Mouse (Mus musculus) stomach, postnatal 0 days (tissue): Measurements from ENCODE around the gene Pck1. TPM values are rescaled to one million over a fixed set of nuclear protein-coding genes. Genes with fewer than 3 reads are reported as not detected.
"Not testable (repeated sequence)": the region's sequence is repeated elsewhere in the genome, so short reads cannot be mapped to it uniquely, and the experiment has no call there.

ENCODE experiments used
- ATAC-seq: fragments of 200-750 bp; cut with Nextera tagmentation; 2 replicates; pipeline ENCODE4 v1.8.0; 2017; ENCODE audit not compliant: low FRiP score, low TSS enrichment
- DNase-seq: peaks from one replicate; pipeline ENCODE4 v3.0.0-alpha.2; 2016; ENCODE audit warnings: low spot score
- H3K27ac ChIP-seq: fragments of 300-500 bp; sonication (generic); replicated peaks from 2 replicates; pipeline ENCODE4 v1.5.1; 2014; ENCODE audit warnings: mild to moderate bottlenecking, control low read depth
- H3K27me3 ChIP-seq: fragments of 300-500 bp; sonication (generic); 2 replicates; pipeline ENCODE4 v1.6.1; 2014; ENCODE audit warnings: low read length; ENCODE audit not compliant: control insufficient read depth, insufficient read depth
- H3K36me3 ChIP-seq: fragments of 300-500 bp; sonication (generic); 2 replicates; pipeline ENCODE4 v1.6.1; 2014; ENCODE audit warnings: low read length, mixed read lengths; ENCODE audit not compliant: control insufficient read depth, insufficient read depth
- H3K4me1 ChIP-seq: fragments of 300-500 bp; sonication (generic); replicated peaks from 2 replicates; pipeline ENCODE4 v1.6.1; 2014; ENCODE audit warnings: antibody characterized with exemption; ENCODE audit not compliant: control insufficient read depth, insufficient read depth
- H3K4me2 ChIP-seq: fragments of 300-500 bp; sonication (generic); replicated peaks from 2 replicates; pipeline ENCODE4 v1.6.1; 2014; ENCODE audit warnings: low read depth, mild to moderate bottlenecking, control low read depth, moderate library complexity
- H3K4me3 ChIP-seq: fragments of 300-500 bp; sonication (generic); 2 replicates; pipeline ENCODE4 v1.5.1; 2014; ENCODE audit warnings: low read depth, low read length, control low read depth
- H3K9ac ChIP-seq: fragments of 300-500 bp; sonication (generic); 2 replicates; pipeline ENCODE4 v1.6.1; 2014; ENCODE audit warnings: mild to moderate bottlenecking, low read length, control low read depth, mixed read lengths
- H3K9me3 ChIP-seq: fragments of 300-500 bp; sonication (generic); 2 replicates; pipeline ENCODE4 v1.6.1; 2016; ENCODE audit warnings: low read length; ENCODE audit not compliant: control insufficient read depth
- CTCF ChIP-seq: IDR thresholded peaks from 2 replicates; pipeline ENCODE4 v1.5.1; 2016; ENCODE audit warnings: antibody characterized with exemption, low read depth, mild to moderate bottlenecking, moderate library complexity
- EP300 ChIP-seq: optimal IDR thresholded peaks from 2 replicates; pipeline ENCODE3; 2016; ENCODE audit warnings: antibody characterized with exemption
- WGBS: fragments of 180-500 bp; shearing (Covaris S2); extraction: QIAGEN DNeasy Blood & Tissue Kit; methylation state at CpG from one replicate; pipeline ENCODE4 v1.1.7; 2014; 5-methylcytosine and 5-hydroxymethylcytosine counted together
- polyA plus RNA-seq: library from polyadenylated mRNA; unstranded; fragments of >200 nt; fragmentation: Nextera tagmentation; extraction: Ambion mirVana; gene quantifications from 2 replicates; pipeline ENCODE4 v1.2.1, GENCODE M21; 2015

Gene Pck1
- polyA plus RNA-seq, 1 experiment from 2014 or later: 0.59 TPM

DNA sequence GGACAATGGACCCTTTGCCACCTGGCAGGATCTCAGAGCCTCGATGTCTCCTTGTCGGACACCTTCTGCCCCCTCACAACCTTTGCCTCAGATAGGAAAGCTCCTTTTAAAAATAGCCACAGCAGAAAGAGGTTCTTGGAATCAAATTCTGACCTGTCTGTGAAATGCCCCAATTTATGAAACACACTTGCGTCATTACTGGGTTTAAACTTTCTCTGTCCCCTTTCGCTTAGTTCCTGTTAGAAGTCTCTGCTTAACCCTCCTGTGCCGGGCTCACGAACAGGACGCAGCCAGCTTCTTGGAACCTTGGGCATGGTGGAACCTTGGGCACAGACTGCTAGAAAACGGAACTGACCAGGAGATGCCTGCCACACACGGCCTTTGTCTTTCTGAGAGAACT, 42.3 kb upstream of the Pck1 start:
- Histone ChIP-seq H3K27ac (no peak overlapping the region), H3K36me3 (no peaks in the 10 kb centered on the region), H3K27me3 (no peaks in the 10 kb centered on the region), H3K4me2 (no peak overlapping the region), H3K4me3 (no peak overlapping the region), H3K4me1 (no peaks in the 10 kb centered on the region), H3K9me3 (no peaks in the 10 kb centered on the region), H3K9ac (no peak overlapping the region)
- ATAC-seq: no peak
- 89% methylated on average over 9 of the region's 9 CpGs for WGBS
- no peak for TF ChIP-seq EP300
- no peak for TF ChIP-seq CTCF
- DNase-seq: no peak

DNA sequence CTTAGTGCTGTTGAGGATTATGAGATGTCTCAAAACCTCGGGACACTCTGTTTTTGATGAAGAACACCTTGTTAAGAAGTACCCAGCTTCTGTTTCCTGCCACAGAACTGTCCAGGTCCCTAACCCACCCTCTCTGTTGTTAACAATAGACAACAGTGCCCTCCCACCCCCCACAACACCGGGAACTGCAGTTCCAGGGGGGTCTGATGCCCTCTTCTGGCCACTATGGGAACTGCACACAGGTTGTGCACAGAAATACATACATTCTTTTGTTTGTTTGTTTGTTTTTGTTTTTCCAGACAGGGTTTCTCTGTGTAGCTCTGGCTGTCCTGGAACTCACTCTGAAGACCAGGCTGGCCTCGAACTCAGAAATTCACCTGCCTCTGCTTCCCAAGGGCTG, 39.1 kb upstream of the Pck1 start:
- not testable (repeated sequence) for H3K4me2 ChIP-seq, H3K9me3 ChIP-seq, DNase-seq, ATAC-seq, H3K27me3 ChIP-seq, H3K27ac ChIP-seq, H3K9ac ChIP-seq, H3K36me3 ChIP-seq, H3K4me1 ChIP-seq, H3K4me3 ChIP-seq
- WGBS: 64% methylated on average over 3 of the region's 3 CpGs
- TF ChIP-seq CTCF: peak; percentile 40

GRCm38 (mm10) chr2:173119023-173119944, 33.6 kb upstream of the Pck1 start, which contains the start of gene Ctcfl:
Ctcfl (minus strand) TSS chr2:173119525.
- ATAC-seq: 0 out of 2 replicates have a peak, but pooled peaks have one; percentile 21
- H3K4me2 ChIP-seq: no peak within 1 kb of the TSS
- WGBS: 85% methylated on average over 35 of the region's 35 CpGs

GRCm38 (mm10) chr2:173120117-173120516, 32.7 kb upstream of the Pck1 start:
- not testable (repeated sequence) for DNase-seq, H3K9me3 ChIP-seq, H3K4me3 ChIP-seq, H3K9ac ChIP-seq, H3K4me1 ChIP-seq, H3K4me2 ChIP-seq, H3K36me3 ChIP-seq, H3K27me3 ChIP-seq, ATAC-seq, H3K27ac ChIP-seq
- WGBS: 63% methylated on average over 4 of the region's 4 CpGs

More at GRCm38 (mm10) chr2:173119023-173119944, 33.6 kb upstream of the Pck1 start, which contains the start of gene Ctcfl:
- Histone ChIP-seq H3K9me3 (no peaks in the 10 kb centered on the region), H3K4me3 (no peak within 1 kb of the TSS), H3K27me3 (no peaks in the 10 kb centered on the region), H3K36me3 (no peaks in the 10 kb centered on the region), H3K9ac (no peak within 1 kb of the TSS), H3K4me1 (no peaks in the 10 kb centered on the region), H3K27ac (no peak within 1 kb of the TSS)
- no peak for DNase-seq
- TF ChIP-seq EP300 (no peak), CTCF (no peak)

- WGBS: 81% methylated on average over 7 of the region's 7 CpGs
- ATAC-seq: no peak
- Histone ChIP-seq H3K36me3 (no peaks in the 10 kb centered on the region), H3K4me3 (no peak overlapping the region), H3K9me3 (no peaks in the 10 kb centered on the region), H3K27me3 (no peaks in the 10 kb centered on the region), H3K4me2 (no peak overlapping the region), H3K27ac (no peak overlapping the region), H3K9ac (no peak overlapping the region), H3K4me1 (no peaks in the 10 kb centered on the region)
- no peak for DNase-seq
- TF ChIP-seq CTCF (no peak), EP300 (no peak)
Measured at GRCm38 (mm10) chr2:173124022-173124735, 28.7 kb upstream of the Pck1 start.

DNA sequence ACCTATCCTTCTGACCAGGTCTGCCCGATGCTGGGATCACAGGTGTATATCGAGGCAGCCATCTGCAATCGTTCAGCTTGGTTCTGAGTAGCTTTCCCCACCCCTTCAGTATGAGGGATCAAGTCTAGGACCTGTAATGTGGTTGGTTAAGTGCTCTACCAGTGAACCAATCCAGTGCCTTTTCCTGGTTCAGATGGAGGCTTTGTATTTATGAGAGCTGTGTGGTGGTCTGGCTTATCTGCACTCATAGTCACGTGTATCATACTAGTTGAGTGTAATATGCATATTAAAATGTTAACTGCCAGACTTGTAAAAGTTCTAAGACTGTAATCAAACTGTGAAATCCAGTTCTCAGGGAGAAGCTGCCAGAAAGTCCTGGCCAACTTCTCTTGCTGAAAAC, 26.5 kb upstream of the Pck1 start:
- DNase-seq (no peak), ATAC-seq (no peak)
- H3K9me3 ChIP-seq: no peaks in the 10 kb centered on the region
- H3K27me3 ChIP-seq: no peaks in the 10 kb centered on the region
- H3K9ac ChIP-seq: no peak overlapping the region
- no peaks in the 10 kb centered on the region for H3K36me3 ChIP-seq
- 82% methylated on average over 4 of the region's 4 CpGs for WGBS
- H3K4me1 ChIP-seq: no peaks in the 10 kb centered on the region
- no peak overlapping the region for H3K27ac ChIP-seq
- no peak for TF ChIP-seq EP300
- no peak for TF ChIP-seq CTCF
- H3K4me2 ChIP-seq: no peak overlapping the region
- H3K4me3 ChIP-seq: no peak overlapping the region
